Mouse (Mus musculus): ENCODE measurements around the gene Cetn2. TPM values are rescaled to one million over a fixed set of nuclear protein-coding genes. Genes with fewer than 3 reads are reported as not detected.
A peak's percentile ranks its signal among the peaks of the same experiment; 100 is the strongest.

The Cetn2 gene
- 10 to 100 TPM; 51.6 to 59.8 (median 55.7) TPM for total RNA-seq (2022)

DNA sequence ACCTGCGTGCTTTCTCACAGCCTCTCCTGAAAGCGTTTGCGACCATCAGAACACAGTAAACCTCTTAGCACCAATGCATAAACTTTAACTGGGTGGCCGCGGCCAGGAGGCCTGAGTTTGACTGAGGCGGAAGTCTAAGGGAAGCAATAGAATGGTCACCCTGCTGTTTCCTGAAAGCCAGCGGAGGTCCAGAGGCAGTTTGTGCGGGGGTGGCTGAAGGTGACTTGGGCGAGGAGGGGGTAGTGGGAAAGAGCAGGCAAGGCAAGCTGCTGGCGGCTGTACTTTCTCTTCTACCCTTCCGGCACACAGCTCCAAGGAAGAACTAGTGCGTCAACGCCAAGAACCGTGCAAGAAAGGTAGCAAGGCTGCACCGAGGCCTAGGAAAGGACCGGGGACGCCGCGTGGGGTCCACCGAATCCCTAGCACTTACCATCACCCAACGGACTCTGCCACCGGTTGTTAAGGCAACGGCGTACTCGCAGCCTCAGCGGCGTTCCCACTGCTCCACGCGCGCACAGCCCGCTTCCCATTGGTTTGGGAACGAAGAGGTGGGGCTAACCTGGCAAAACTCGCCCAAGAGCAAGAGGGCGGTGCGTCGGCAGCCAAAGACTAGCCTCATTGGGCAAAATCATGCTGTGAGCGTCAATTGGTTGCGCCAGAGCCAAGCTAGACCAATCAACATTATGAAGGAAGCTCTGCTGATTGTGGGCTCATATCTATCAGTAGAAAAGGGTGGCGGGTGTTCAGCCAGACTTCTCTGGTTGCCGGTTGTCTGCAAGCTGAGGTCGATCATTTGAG is at the start of gene Cetn2, which contains the start of gene Nsdhl:
Cetn2 (minus strand) TSS at position 528 of the 798 bp plus-strand sequence.
Nsdhl (plus strand) TSS at position 674 of the 798 bp plus-strand sequence.
- peak; percentile 64 to 91 for DNase-seq (ENCODE audit: low spot score in 2 of 2)

DNA sequence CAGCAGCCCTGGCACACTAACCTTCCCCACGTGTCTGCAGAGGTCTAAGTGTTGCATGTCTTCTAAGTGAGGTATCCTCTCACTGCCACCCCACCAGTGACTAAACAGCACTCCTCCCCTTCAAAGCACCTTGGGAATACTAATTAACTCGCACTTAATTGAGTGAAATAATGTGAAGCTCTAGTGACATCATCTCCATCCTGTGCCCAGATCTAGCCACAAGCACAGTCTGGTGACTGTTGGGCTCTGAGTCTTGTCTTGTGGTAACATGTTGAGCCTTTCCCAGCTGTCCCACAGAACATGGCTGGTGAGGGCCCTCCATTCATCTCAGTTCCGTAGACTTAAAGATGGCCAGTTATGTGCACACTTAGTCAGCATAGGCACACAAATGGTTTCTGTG is 44.5 kb upstream of the Cetn2 start:
- no peak for DNase-seq (ENCODE audit: low spot score in 2 of 2)

GRCm38 (mm10) chrX:72961511-72961910 is 43.3 kb upstream of the Cetn2 start:
- DNase-seq (ENCODE audit: low spot score in 2 of 2): no peak

- DNase-seq (ENCODE audit: low spot score in 2 of 2): peak in 1 of 2 experiments; percentile 4
Observed at GRCm38 (mm10) chrX:72960431-72960830, 42.2 kb upstream of the Cetn2 start.

DNA sequence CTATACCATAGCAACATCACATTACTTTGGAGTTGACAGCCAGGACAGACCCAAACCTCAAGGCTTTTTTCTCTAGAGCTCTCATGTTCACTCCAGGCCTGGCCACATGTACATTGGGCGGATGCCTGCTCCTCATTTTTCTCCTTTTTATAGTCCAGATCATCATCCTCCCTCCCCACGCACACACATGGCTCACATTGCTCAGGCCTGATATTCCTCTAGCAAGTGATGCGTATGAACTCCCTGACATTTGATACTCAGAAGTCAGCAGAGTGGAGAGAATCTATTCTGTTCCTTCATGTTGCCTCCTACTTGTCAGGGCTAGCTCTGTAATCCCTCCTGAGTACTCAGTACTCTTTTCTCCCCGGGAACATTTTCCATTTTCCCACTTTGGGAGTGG is 38.3 kb upstream of the Cetn2 start:
- DNase-seq (ENCODE audit: low spot score in 2 of 2): no peak

GRCm38 (mm10) chrX:72953464-72953863 is 35.3 kb upstream of the Cetn2 start:
- no peak for DNase-seq (ENCODE audit: low spot score in 2 of 2)

- no peak for DNase-seq (ENCODE audit: low spot score in 2 of 2)
Observed at GRCm38 (mm10) chrX:72921391-72921790, 3.2 kb upstream of the Cetn2 start.

GRCm38 (mm10) chrX:72918682-72919059 is 460 bp upstream of the Cetn2 start:
- DNase-seq (ENCODE audit: low spot score in 2 of 2): no peak

- no peak for DNase-seq (ENCODE audit: low spot score in 2 of 2)
Observed at GRCm38 (mm10) chrX:72911611-72912010, 6.6 kb downstream of the Cetn2 start.

GRCm38 (mm10) chrX:72908404-72908741 is 9.8 kb downstream of the Cetn2 start:
- no peak for DNase-seq (ENCODE audit: low spot score in 2 of 2)

GRCm38 (mm10) chrX:72907619-72908403 is 10.4 kb downstream of the Cetn2 start:
- DNase-seq (ENCODE audit: low spot score in 2 of 2): no peak

DNA sequence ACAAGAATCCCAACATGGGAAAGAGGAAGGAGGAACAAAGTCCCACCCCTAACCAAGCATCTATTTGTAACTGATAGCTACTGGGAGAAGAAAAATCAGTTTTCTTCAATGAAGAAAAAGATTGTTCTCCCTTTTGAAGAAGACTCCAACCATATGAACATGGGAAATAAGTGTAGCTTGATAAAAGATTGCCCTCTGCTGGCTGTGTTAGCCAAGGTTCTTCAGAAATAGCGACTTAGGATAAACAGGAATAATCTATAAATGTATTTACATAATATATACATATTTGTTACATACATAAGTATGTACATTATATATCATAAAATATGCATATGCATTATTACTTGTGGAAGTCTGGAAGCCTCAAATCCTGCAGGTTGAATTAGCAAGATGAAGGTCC is 15.7 kb downstream of the Cetn2 start:
- no peak for DNase-seq (ENCODE audit: low spot score in 2 of 2)

- no peak for DNase-seq (ENCODE audit: low spot score in 2 of 2)
Observed at GRCm38 (mm10) chrX:72896055-72896437, 22.2 kb downstream of the Cetn2 start.

DNA sequence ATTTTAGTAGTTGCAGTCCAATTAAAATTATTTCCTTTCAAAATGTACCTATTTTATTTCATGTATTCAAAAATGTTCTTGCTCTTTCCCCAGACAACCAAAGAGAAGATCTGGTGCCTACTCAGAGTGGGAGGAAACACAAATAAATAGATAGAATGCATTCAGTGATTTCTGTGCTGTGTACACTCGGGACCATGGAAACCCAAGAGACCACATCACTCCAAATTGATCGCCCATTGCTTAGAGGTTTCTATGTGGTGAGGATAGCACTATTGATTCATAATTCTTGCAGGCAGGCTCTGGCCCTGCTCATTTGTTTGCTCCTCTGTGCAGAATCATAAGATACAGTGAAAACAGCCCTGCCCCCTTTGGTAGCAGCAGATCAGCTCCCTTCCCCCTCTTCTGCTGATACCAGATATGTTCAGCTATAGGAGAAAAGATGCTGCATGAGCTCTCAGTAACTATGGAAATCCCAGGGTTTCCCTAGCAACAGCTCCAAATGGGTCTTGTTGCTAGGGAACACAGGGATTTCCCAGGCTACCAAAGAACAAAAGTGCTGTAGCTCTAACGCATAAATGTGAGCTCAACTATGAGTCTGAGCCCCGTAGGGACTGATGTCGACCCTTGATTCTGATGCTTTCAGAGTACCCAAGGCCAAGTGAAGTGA is 22.7 kb downstream of the Cetn2 start:
- DNase-seq (ENCODE audit: low spot score in 2 of 2): peak in 1 of 2 experiments; percentile 67

Other genes with a start within 250 kb of the Cetn2 start
- 1 to 10 TPM; 1.5 to 3.2 (median 2.1) TPM for gene Gabrq, start 93.2 kb downstream of the Cetn2 start, total RNA-seq (2022)
- 10 to 100 TPM; 24.5 to 31.2 (median 28.4) TPM for gene Nsdhl, start 146 bp upstream of the Cetn2 start, total RNA-seq (2022)
- gene Zfp185, start 68.9 kb upstream of the Cetn2 start, total RNA-seq (2022): 1 to 10 TPM in 2 of 4 experiments, under 1 TPM in 2; 0.76 to 1.5 (median 1.0) TPM
- under 1 TPM in 3 of 4 experiments, not detected in 1; 0.23 to 0.33 (median 0.23) TPM for gene Pnma5, start 118.7 kb upstream of the Cetn2 start, total RNA-seq (2022)
- gene Pnma3, start 146.4 kb upstream of the Cetn2 start, total RNA-seq (2022): 10 to 100 TPM; 15.9 to 21.3 (median 17.6) TPM
- 1 to 10 TPM in 1 of 4 experiments, under 1 TPM in 1, not detected in 2; 0.62 to 3.0 TPM for gene Xlr4a, start 164.1 kb upstream of the Cetn2 start, total RNA-seq (2022)
- 1 to 10 TPM in 3 of 4 experiments, under 1 TPM in 1; 0.65 to 6.2 (median 2.9) TPM for gene Xlr3a, start 178.7 kb upstream of the Cetn2 start, total RNA-seq (2022)
- gene Gm14685, start 198.6 kb upstream of the Cetn2 start, total RNA-seq (2022): under 1 TPM in 3 of 4 experiments, not detected in 1; 0.42 to 0.91 (median 0.91) TPM
- gene Xlr5b, start 230.4 kb upstream of the Cetn2 start, total RNA-seq (2022): not detected
- 1 to 10 TPM in 2 of 4 experiments, under 1 TPM in 2; 0.53 to 1.7 (median 0.81) TPM for gene DXBay18, start 231.0 kb upstream of the Cetn2 start, total RNA-seq (2022)

Data from left cerebral cortex, adult 8-10 months (tissue).